Mouse (Mus musculus) myocyte (in vitro differentiated cells): Measurements from ENCODE around the gene Wdr38.

Source experiments
- MYOG ChIP-seq, 3 experiments: IDR thresholded peaks; one replicate each; pipeline ENCODE4 v1.6.1; 2011; ENCODE audit warnings: control low read depth in 2 of 3, low read depth in 2 of 3, mild to moderate bottlenecking in 2 of 3; ENCODE audit not compliant: insufficient read length in 2 of 3, control insufficient read depth in 1 of 3, insufficient read depth in 1 of 3
- POLR2A ChIP-seq: IDR thresholded peaks from one replicate; pipeline ENCODE4 v1.6.1; 2011; ENCODE audit warnings: low read depth, mild to moderate bottlenecking, control low read depth, moderate library complexity; ENCODE audit not compliant: insufficient read length

GRCm38 (mm10) chr2:38950281-38950719 lies 47.0 kb upstream of the Wdr38 start:
- TF ChIP-seq POLR2A: peak; percentile 24
- TF ChIP-seq MYOG (IDR thresholded peaks at IDR 0.05; ENCODE audit: control insufficient read depth in 1 of 3, insufficient read depth in 1 of 3, insufficient read length in 2 of 3, low read depth in 2 of 3): peak in 1 of 3 experiments; percentile 26
